Mouse (Mus musculus): ENCODE results near the gene Gfra4.

DNA sequence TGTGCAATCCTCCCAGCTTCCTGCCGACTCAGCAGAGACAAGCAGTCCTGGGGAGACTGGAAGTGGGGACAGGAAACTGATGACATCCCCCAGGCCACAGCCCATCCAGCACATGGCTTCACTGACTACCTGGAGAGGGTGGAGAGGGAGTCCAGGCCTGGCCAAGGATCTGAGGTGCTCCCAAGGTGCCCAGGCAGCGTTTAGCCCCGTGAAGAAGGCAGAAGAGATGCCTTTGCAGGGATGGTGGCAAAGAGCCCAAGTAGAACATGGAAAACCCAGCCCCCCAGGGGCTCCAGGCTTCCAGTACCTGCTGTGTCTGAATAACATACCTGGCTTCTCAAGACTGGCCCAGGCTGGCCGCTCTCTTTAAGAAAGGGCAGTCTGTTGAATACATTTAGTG lies 45.7 kb upstream of the Gfra4 start:
- TF ChIP-seq CTCF (conservative IDR thresholded peaks at IDR 0.05; ENCODE audit: low read length) (no peak), POU5F1 (IDR thresholded peaks at IDR 0.05; ENCODE audit: borderline replicate concordance, low read length) (no peak), NANOG (IDR thresholded peaks at IDR 0.05; ENCODE audit: borderline replicate concordance, low read length) (no peak)

Data from E14TG2a.4 (cell line).